Mouse (Mus musculus) hematopoietic multipotent progenitor cell, adult 10-12 weeks (in vitro differentiated cells): ENCODE measurements around the gene Adh5. TPM values are rescaled to one million over a fixed set of nuclear protein-coding genes. Genes with fewer than 3 reads are reported as not detected.

ENCODE experiments used
- polyA plus RNA-seq: library from polyadenylated mRNA; stranded (reverse); fragments of >175 nt; gene quantifications from 2 replicates; pipeline ENCODE4 v1.2.3, GENCODE M21; 2012; ENCODE audit warnings: low replicate concordance

Adh5 gene
- polyA plus RNA-seq, result 5.5 and 18.9 TPM in 2 replicates

DNA sequence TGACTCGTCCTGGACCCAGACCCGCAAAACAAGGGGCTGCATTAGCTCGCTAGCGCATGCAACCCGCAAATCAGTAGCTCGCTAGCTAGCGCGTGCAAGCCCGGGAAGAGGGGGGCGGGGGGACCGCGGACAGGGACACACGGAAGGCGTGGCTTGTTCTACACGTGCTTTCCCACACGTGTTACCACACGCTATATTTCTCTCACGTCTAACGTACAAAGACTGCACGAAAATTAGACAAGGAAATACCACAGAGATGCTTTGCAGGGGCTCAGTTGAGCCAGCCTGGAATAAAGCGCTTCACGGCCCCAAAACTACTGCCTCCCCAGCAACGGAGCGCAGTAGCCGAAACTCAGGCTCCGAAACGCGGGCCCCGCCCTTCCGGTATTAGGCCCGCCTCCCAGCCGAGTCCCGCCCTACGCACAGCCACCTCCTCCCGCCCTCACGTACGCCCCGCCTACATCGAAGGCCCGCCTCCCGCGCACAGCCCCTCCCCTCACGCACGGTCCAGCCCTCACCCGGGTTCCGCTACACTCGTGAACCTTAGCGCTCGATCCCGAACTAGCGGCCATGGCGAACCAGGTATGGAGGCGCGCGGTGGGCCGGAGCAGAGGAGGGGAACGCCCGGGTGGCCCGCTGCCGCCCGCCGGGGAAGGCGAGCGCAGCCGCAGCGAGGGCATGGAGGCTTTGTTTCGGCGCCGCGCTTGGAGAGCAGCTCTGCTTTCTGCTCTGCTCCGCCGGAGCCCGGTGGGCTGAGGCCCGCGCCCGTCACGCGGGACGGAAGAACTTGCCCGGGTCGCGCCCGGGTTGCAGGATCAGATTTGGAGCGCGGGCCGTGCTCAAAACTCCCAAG is at the start of gene Adh5:
Adh5 (plus strand) TSS at position 482 of the 853 bp plus-strand sequence.

DNA sequence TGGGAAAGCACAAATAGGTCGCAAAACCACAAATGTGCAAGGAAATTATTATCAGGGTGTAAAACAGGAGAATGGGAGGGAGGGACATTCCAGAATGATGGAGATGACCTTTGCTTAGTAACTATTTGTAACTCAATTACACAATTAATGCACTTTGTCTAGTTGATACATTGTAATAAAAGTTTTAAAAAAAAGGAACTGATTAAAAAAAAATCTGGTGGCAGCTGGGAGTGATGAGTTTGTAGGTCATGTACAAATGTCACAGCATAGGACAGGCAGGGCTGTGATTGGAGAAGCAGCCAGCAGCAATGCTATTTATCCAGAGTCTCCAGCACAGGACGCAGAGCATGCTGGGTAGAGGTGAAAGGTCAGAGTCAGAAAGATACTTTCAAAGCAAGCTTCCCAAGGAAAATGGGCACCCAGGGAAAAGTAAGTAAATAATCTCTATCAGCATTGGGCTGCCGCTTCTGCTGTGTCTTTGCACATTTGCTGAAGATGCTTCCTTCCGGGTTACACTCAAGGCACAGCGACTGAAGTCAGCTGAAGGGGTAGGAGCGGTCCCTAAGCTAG is 27.7 kb upstream of the Adh5 start, which contains the start of gene Adh4:
Adh4 (plus strand) TSS at position 346 of the 570 bp plus-strand sequence.

DNA sequence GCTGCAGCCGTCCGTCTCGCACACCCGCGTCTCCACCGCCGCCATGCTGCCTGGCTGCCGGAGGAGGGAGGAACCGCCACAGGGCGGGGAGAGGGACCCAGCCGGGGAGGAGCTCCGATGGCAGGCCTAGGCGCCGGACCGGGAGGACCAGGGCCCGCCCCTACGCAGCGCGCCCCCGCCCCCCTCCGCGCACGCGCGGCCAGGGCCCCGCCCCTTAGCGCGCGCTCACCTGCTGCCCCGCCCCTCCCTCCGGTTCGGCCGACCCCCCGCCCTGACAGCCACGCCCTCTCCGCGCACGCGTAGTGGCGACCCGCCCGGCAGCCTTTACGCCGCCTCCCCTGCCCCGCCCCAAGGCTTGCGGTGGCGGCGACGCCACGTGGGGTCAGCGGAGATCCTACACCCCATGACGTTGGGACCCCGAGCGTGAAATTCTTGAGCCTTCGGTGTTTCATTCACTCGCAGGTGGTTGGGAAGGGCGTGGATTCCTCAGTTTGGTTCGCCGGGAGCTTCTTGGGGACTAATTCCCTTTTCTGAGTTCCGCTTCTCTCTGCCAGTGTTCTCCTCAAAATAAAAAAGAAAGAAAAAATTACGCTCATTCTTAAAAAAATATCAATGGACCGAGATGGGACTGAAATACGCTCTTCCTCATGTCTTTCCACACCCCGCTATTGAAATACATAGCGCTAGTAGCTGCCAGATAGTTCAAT is 46.6 kb downstream of the Adh5 start, which contains the start of gene Metap1:
Metap1 (minus strand) TSS at position 189 of the 707 bp plus-strand sequence.

Other genes with a start within 250 kb of the Adh5 start
- not detected in 2 replicates for gene 4930579F01Rik, start 249.3 kb upstream of the Adh5 start, polyA plus RNA-seq
- not detected in 2 replicates for gene Adh7, start 225.3 kb upstream of the Adh5 start, polyA plus RNA-seq
- 0.12 and 0.42 TPM in 2 replicates for gene Adh1, start 182.1 kb upstream of the Adh5 start, polyA plus RNA-seq
- gene Adh6a, start 129.8 kb upstream of the Adh5 start, polyA plus RNA-seq, result not detected in 2 replicates
- not detected in 2 replicates for gene Adh6b, start 101.3 kb upstream of the Adh5 start, polyA plus RNA-seq
- gene Adh4, start 27.6 kb upstream of the Adh5 start, polyA plus RNA-seq, result not detected in 2 replicates
- gene Metap1, start 46.4 kb downstream of the Adh5 start, polyA plus RNA-seq, result 8.9 and 20.7 TPM in 2 replicates
- gene Eif4e, start 83.1 kb downstream of the Adh5 start, polyA plus RNA-seq, result 2.0 and 7.6 TPM in 2 replicates